In the genomic region with DNA sequence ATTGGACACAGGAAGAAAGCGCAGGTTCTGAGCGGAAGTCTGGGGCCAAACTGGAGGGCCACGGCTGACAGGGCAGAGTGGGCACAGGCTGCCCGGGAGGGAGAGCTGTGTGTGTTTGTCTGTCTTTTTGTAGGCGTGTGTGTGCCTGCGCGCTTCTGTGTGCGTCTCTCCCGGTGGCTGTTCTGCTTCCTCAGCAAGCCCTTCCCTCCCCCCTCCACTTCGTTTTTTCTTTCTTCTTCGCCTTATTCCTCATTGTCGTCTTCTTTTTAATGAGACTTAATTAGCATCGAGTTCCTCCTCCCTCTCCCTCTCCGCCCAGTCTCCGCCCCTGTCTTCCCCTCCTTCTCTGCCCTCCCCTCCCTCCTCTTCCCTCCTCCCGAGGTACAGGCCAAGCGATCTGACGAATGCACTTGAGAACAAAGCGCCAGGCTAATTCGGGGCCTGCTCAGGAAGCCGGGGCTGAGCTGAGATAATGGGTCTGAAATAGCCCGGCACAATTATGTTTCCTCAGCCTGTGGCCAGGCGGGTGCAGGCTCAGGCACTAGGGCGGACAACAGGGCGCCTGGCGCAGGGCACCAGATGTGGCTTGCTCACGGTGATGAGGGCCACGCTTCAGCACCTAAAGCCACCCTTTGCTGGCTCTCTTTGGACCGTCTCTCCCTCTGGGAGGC, we compare ENCODE assay signal across 8 mouse cellular contexts.
DNase-seq lines count a peak whose midpoint lies in the region; ATAC-seq and TF ChIP-seq lines count a peak whose summit lies in the region.

No protein-coding gene starts in this region.

- no peaks in the 10 kb centered on the region for H3K36me3 ChIP-seq in forebrain, embryonic 14.5 days (ENCODE audit: control insufficient read depth, insufficient read depth, low read length)
- H3K36me3 ChIP-seq in liver, embryonic 14.5 days (replicated peaks; ENCODE audit: control insufficient read depth, insufficient read depth, low read depth): no peaks in the 10 kb centered on the region

- H3K4me2 ChIP-seq in forebrain, embryonic 14.5 days (ENCODE audit: low read length): peak overlapping the region; percentile 41
- peak overlapping the region; percentile 52 for H3K4me2 ChIP-seq in liver, embryonic 14.5 days (ENCODE audit: low read depth)

- peak overlapping the region; percentile 56 for H3K9ac ChIP-seq in forebrain, embryonic 14.5 days (ENCODE audit: low read length)
- no peak overlapping the region for H3K9ac ChIP-seq in liver, embryonic 14.5 days (replicated peaks)

- peak; percentile 91 for ATAC-seq in forebrain, embryonic 14.5 days
- ATAC-seq in liver, embryonic 14.5 days (ENCODE audit: insufficient read depth): peak; percentile 72; the same call in 1 of the 2 replicates

- H3K9me3 ChIP-seq in forebrain, embryonic 14.5 days (replicated peaks; ENCODE audit: control insufficient read depth, low read length): no peaks in the 10 kb centered on the region
- H3K9me3 ChIP-seq in liver, embryonic 14.5 days (ENCODE audit: control insufficient read depth, low read length): no peaks in the 10 kb centered on the region

- no peak overlapping the region for H3K4me3 ChIP-seq in forebrain, embryonic 14.5 days (ENCODE audit: low read depth, low read length)
- H3K4me3 ChIP-seq in liver, embryonic 14.5 days (ENCODE audit: insufficient read depth in 1 of 2, low read depth in 2 of 2, low read length in 2 of 2): peak overlapping the region in 1 of 2 experiments; percentile 42; a peak in 2 of 4 replicates

- no peak for TF ChIP-seq EP300 in liver, embryonic 14.5 days (IDR thresholded peaks at IDR 0.05; ENCODE audit: low read depth)

- no peak for TF ChIP-seq CTCF in liver, embryonic 14.5 days (IDR thresholded peaks at IDR 0.05; ENCODE audit: low read depth)

- intact Hi-C loops in heart, postnatal 10 days (cut with DNase I): no loop called here

- peak; percentile 88 for DNase-seq in MEL-GATA-1-ER (ENCODE audit: extremely low read depth, low read depth)
- DNase-seq in c-Kit-positive CD71-negative TER-119-negative erythroid progenitor cells, embryonic 14.5 days (ENCODE audit: low read depth): peak; percentile 31
- DNase-seq in forebrain, embryonic 14.5 days (ENCODE audit: low spot score): peak; percentile 93
- peak; percentile 82 to 86 for DNase-seq in heart, postnatal 10 days
- peak; percentile 79 to 84 for DNase-seq in kidney, postnatal 36 days
- DNase-seq in liver, embryonic 14.5 days (ENCODE audit: low read depth in 3 of 3, low spot score in 3 of 3): peak in 2 of 3 experiments; percentile 7 to 10
- peak; percentile 50 for DNase-seq in neural tube, embryonic 10.5 days (ENCODE audit: extremely low spot score, low spot score)
- DNase-seq in adipocyte (ENCODE audit: low spot score): no peak

- WGBS in forebrain, embryonic 14.5 days: 40% methylated on average over 29 of the region's 29 CpGs
- WGBS in liver, embryonic 14.5 days (ENCODE audit: insufficient replicate concordance): 30% methylated on average over 28 of the region's 29 CpGs

- peaks cover 22% of the 10 kb centered on the region for H3K4me1 ChIP-seq in forebrain, embryonic 14.5 days (ENCODE audit: control insufficient read depth, insufficient read depth, low read length)
- no peaks in the 10 kb centered on the region for H3K4me1 ChIP-seq in liver, embryonic 14.5 days (replicated peaks; ENCODE audit: control insufficient read depth in 2 of 2, insufficient read depth in 2 of 2, low read length in 1 of 2)

- no peaks in the 10 kb centered on the region for H3K27me3 ChIP-seq in forebrain, embryonic 14.5 days (replicated peaks; ENCODE audit: control insufficient read depth, insufficient read depth, low read length)
- H3K27me3 ChIP-seq in liver, embryonic 14.5 days (ENCODE audit: control insufficient read depth, insufficient read depth, low read length): no peaks in the 10 kb centered on the region

- peak overlapping the region; percentile 95 for H3K27ac ChIP-seq in forebrain, embryonic 14.5 days (ENCODE audit: low read depth, low read length)
- H3K27ac ChIP-seq in liver, embryonic 14.5 days: no peak overlapping the region
